Mouse (Mus musculus) thymus, adult 2 months (tissue): ENCODE data around the gene Acat3.

Experiments used
- CTCF ChIP-seq: fragments of 200-500 bp; IDR thresholded peaks from 2 replicates; pipeline ENCODE4 v1.5.1; 2012; ENCODE audit warnings: mild to moderate bottlenecking, control low read depth, low read length, moderate library complexity, borderline replicate concordance; ENCODE audit not compliant: control insufficient read depth, poor library complexity, insufficient read depth; ENCODE audit errors: extremely low read depth
- POLR2A ChIP-seq: fragments of 200-500 bp; IDR thresholded peaks from 2 replicates; pipeline ENCODE4 v1.6.1; 2012; ENCODE audit warnings: mild to moderate bottlenecking, low read length, control low read depth, moderate library complexity; ENCODE audit not compliant: control insufficient read depth, poor library complexity, insufficient read depth; ENCODE audit errors: extremely low read depth

DNA sequence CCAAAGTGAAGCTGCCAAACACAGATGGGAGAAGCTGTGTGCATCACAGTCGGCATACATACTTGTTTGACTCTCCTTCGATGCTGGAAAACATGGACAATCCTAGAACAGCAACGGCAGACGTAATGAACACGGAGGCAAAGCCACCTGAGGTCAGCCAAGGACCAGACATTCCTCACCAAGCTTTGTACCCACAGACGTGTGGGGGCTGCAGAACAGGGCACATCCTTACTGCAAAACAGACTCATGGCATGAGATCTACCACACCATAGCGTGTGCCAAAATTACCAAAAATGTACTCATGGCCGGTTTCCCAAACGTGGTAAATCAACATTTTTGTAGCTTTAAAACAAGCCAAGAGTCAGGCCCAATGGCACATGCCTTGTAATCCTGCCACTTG is 34.0 kb downstream of the Acat3 start:
- TF ChIP-seq CTCF (no peak), POLR2A (no peak)
